Mouse (Mus musculus) inflammation-experienced regulatory T-cells, adult 6 months (primary cell): Measurements from ENCODE around the gene Sgca. TPM values are rescaled to one million over a fixed set of nuclear protein-coding genes. Genes with fewer than 3 reads are reported as not detected.
A peak's percentile ranks its signal among the peaks of the same experiment; 100 is the strongest.
"Not testable (repeated sequence)": the region's sequence is repeated elsewhere in the genome, so short reads cannot be mapped to it uniquely, and the experiment has no call there.

Source experiments
- ATAC-seq: one replicate; pipeline ENCODE4 v1.8.0; 2017
- polyA plus RNA-seq, 3 experiments: library from polyadenylated mRNA; unstranded; fragments of 100-300 nt; shearing (Covaris generic); gene quantifications; one replicate each; pipeline ENCODE4 v1.2.1; 2017

Sgca gene
- polyA plus RNA-seq: not detected

- no peak for ATAC-seq
Observed at GRCm38 (mm10) chr11:94976199-94976598, at the start of gene Sgca. TSS of gene Sgca (minus strand) at chr11:94976327.

GRCm38 (mm10) chr11:95025227-95026012 is 49.3 kb upstream of the Sgca start:
- no peak for ATAC-seq

- ATAC-seq: no peak
Observed at GRCm38 (mm10) chr11:95024439-95025184, 48.5 kb upstream of the Sgca start.

- no peak for ATAC-seq
Observed at GRCm38 (mm10) chr11:95023481-95023880, 47.4 kb upstream of the Sgca start.

GRCm38 (mm10) chr11:95022237-95022992 is 46.3 kb upstream of the Sgca start:
- ATAC-seq: no peak

GRCm38 (mm10) chr11:95015484-95015883 is 39.4 kb upstream of the Sgca start:
- ATAC-seq: no peak

- no peak for ATAC-seq
Observed at GRCm38 (mm10) chr11:95012487-95012886, 36.4 kb upstream of the Sgca start.

GRCm38 (mm10) chr11:95012075-95012474 is 35.9 kb upstream of the Sgca start:
- no peak for ATAC-seq

- ATAC-seq: no peak
Observed at GRCm38 (mm10) chr11:95011416-95011815, 35.3 kb upstream of the Sgca start.

GRCm38 (mm10) chr11:95010841-95011403 is 34.8 kb upstream of the Sgca start:
- not testable (repeated sequence) for ATAC-seq

GRCm38 (mm10) chr11:95010141-95010739 is 34.1 kb upstream of the Sgca start:
- ATAC-seq: no peak

GRCm38 (mm10) chr11:95009629-95010014 is 33.5 kb upstream of the Sgca start, which contains the start of gene Samd14:
TSS of gene Samd14 (plus strand) at chr11:95009879.
- peak; percentile 22 for ATAC-seq

GRCm38 (mm10) chr11:95008661-95009628 is 32.8 kb upstream of the Sgca start:
- peak; percentile 20 for ATAC-seq

GRCm38 (mm10) chr11:95007418-95007817 is 31.3 kb upstream of the Sgca start:
- no peak for ATAC-seq

GRCm38 (mm10) chr11:95006525-95007219 is 30.5 kb upstream of the Sgca start:
- peak; percentile 66 for ATAC-seq

- ATAC-seq: no peak
Observed at GRCm38 (mm10) chr11:95006038-95006437, 29.9 kb upstream of the Sgca start.

- ATAC-seq: no peak
Observed at GRCm38 (mm10) chr11:95004937-95005198, 28.7 kb upstream of the Sgca start.

- ATAC-seq: no peak
Observed at GRCm38 (mm10) chr11:95004136-95004936, 28.2 kb upstream of the Sgca start.

GRCm38 (mm10) chr11:95002705-95003104 is 26.6 kb upstream of the Sgca start:
- no peak for ATAC-seq
